Mouse (Mus musculus): ENCODE measurements around the gene Dennd1b. TPM values are rescaled to one million over a fixed set of nuclear protein-coding genes. Genes with fewer than 3 reads are reported as not detected.
A peak's percentile ranks its signal among the peaks of the same experiment; 100 is the strongest.

The Dennd1b gene
- polyA plus RNA-seq, 1 experiment = 6.1 TPM

DNA sequence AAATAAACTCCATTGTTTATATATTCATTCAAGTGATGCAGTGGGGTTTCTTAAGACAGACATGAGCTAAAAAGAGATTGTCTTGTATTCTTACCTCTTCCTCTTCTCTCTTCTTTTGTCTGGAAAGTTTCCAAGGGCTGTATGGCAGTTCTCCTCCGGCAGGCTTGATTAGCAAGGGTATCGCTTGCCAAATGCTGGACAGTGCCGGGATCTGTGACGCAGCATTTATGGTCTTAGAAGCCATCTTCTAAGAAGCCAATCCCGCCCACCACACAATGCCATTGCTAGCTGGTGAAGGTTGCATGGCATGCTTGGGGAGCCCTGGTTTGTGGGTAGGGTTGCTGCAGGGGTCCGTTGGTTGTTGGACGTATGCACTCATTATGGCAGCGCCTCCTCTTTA, 115.8 kb downstream of the Dennd1b start:
- Histone ChIP-seq H3K4me1 (ENCODE audit: control insufficient read depth, insufficient read depth, low read length) (no peaks in the 10 kb centered on the region), H3K27me3 (replicated peaks; ENCODE audit: control insufficient read depth, insufficient read depth, low read length) (no peaks in the 10 kb centered on the region), H3K4me3 (ENCODE audit: insufficient read depth, low read depth, low read length) (no peak overlapping the region), H3K27ac (ENCODE audit: insufficient read depth, low read depth, low read length) (no peak overlapping the region), H3K36me3 (ENCODE audit: control insufficient read depth, insufficient read depth, low read length) (no peaks in the 10 kb centered on the region; the same call in 1 of the 2 replicates)
- 92% methylated on average over 8 of the region's 8 CpGs for WGBS
- TF ChIP-seq POLR2A (IDR thresholded peaks at IDR 0.05; ENCODE audit: low read depth, low read length) (no peak), CTCF (conservative IDR thresholded peaks at IDR 0.05; ENCODE audit: insufficient read depth, insufficient read length, low read depth, low read length) (no peak)
- DNase-seq = no peak

DNA sequence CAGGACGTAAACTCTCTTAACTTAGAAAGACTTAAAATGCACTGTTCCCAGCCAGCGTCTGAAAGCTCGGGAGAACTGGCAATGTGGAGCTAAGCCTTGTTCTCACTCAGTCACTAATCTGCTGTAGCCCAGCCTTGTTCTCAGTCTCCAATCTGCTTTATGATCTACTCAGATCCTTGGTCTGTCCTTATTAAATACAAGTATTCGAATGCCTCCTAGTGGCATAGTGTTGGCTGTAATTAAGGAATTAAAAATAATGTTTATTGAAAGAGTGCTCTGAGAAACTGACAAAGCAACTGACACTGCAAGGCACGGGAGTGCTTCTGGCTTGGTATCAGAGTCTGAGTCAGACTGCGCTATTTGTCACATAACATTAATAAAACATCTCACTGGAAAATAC, 116.3 kb downstream of the Dennd1b start:
- TF ChIP-seq CTCF (conservative IDR thresholded peaks at IDR 0.05; ENCODE audit: insufficient read depth, insufficient read length, low read depth, low read length) (no peak), POLR2A (IDR thresholded peaks at IDR 0.05; ENCODE audit: low read depth, low read length) (no peak)
- H3K27ac ChIP-seq (ENCODE audit: insufficient read depth, low read depth, low read length) = no peak overlapping the region
- no peak overlapping the region for H3K4me3 ChIP-seq (ENCODE audit: insufficient read depth, low read depth, low read length)
- 69% methylated on average over 6 of the region's 6 CpGs for WGBS
- H3K4me1 ChIP-seq (ENCODE audit: control insufficient read depth, insufficient read depth, low read length) = no peaks in the 10 kb centered on the region
- no peaks in the 10 kb centered on the region for H3K27me3 ChIP-seq (replicated peaks; ENCODE audit: control insufficient read depth, insufficient read depth, low read length)
- no peaks in the 10 kb centered on the region; the same call in 1 of the 2 replicates for H3K36me3 ChIP-seq (ENCODE audit: control insufficient read depth, insufficient read depth, low read length)
- peak; percentile 11 for DNase-seq

DNA sequence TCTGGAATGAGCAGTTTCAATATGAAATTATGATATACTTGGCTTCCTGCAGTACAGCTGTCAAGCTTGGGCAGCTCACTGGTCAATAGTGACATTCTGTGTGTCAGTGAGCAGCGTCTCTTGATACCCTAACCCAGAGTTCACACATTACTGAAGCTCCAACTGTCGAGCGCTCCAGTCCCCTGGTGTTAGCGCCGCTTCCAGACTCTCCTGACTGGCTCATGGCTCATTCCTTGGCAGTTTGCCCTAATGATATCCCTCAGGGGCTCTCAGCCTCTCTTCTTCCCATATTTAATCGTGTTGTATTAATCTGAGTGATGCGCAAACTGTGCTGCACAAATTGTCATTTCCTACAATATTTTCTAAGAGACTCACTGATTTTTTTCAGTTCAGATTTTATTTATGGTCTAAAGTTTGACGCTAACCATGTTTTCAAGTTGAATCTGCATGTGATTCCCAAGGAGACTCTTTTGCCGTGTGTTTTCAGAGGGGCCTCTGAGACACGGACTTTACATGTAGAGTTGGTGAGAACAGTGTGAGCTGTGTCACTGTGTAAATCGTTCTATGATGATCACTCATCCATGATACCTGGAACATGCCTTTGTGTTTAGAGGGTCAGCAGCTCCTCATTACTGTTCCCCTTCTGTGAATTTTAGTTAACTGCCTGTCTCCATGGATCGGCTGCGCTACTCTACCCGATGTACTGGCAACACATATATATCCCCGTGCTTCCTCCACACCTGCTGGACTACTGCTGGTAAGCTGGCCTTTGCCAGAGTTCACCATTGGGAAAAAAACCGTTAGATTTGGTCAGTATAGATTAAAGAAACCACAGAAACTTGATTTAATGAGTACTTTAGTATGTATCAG, 117.5 kb downstream of the Dennd1b start:
- Histone ChIP-seq H3K27me3 (replicated peaks; ENCODE audit: control insufficient read depth, insufficient read depth, low read length) (no peaks in the 10 kb centered on the region), H3K4me1 (ENCODE audit: control insufficient read depth, insufficient read depth, low read length) (no peaks in the 10 kb centered on the region), H3K4me3 (ENCODE audit: insufficient read depth, low read depth, low read length) (no peak overlapping the region), H3K27ac (ENCODE audit: insufficient read depth, low read depth, low read length) (no peak overlapping the region), H3K36me3 (ENCODE audit: control insufficient read depth, insufficient read depth, low read length) (no peaks in the 10 kb centered on the region; the same call in 1 of the 2 replicates)
- DNase-seq = peak; percentile 9
- TF ChIP-seq CTCF (conservative IDR thresholded peaks at IDR 0.05; ENCODE audit: insufficient read depth, insufficient read length, low read depth, low read length) (no peak), POLR2A (IDR thresholded peaks at IDR 0.05; ENCODE audit: low read depth, low read length) (no peak)
- 68% methylated on average over 16 of the region's 16 CpGs for whole genome bisulfite sequencing

- DNase-seq = peak; percentile 10
- WGBS = 63% methylated on average over 2 of the region's 2 CpGs
- Histone ChIP-seq H3K27ac (ENCODE audit: insufficient read depth, low read depth, low read length) (no peak overlapping the region), H3K27me3 (replicated peaks; ENCODE audit: control insufficient read depth, insufficient read depth, low read length) (no peaks in the 10 kb centered on the region), H3K36me3 (ENCODE audit: control insufficient read depth, insufficient read depth, low read length) (no peaks in the 10 kb centered on the region; the same call in 1 of the 2 replicates), H3K4me3 (ENCODE audit: insufficient read depth, low read depth, low read length) (no peak overlapping the region), H3K4me1 (ENCODE audit: control insufficient read depth, insufficient read depth, low read length) (no peaks in the 10 kb centered on the region)
- TF ChIP-seq CTCF (conservative IDR thresholded peaks at IDR 0.05; ENCODE audit: insufficient read depth, insufficient read length, low read depth, low read length) (0 out of 2 replicates have a peak, but pooled peaks have one; percentile 10), POLR2A (IDR thresholded peaks at IDR 0.05; ENCODE audit: low read depth, low read length) (no peak)
Observed at GRCm38 (mm10) chr1:139083382-139083781, 120.1 kb downstream of the Dennd1b start.

- Histone ChIP-seq H3K27ac (ENCODE audit: insufficient read depth, low read depth, low read length) (no peak overlapping the region), H3K4me3 (ENCODE audit: insufficient read depth, low read depth, low read length) (no peak overlapping the region), H3K27me3 (replicated peaks; ENCODE audit: control insufficient read depth, insufficient read depth, low read length) (no peaks in the 10 kb centered on the region), H3K4me1 (ENCODE audit: control insufficient read depth, insufficient read depth, low read length) (no peaks in the 10 kb centered on the region), H3K36me3 (ENCODE audit: control insufficient read depth, insufficient read depth, low read length) (no peaks in the 10 kb centered on the region; the same call in 1 of the 2 replicates)
- 90% methylated on average over 3 of the region's 3 CpGs for WGBS
- TF ChIP-seq POLR2A (IDR thresholded peaks at IDR 0.05; ENCODE audit: low read depth, low read length) = no peak
- no peak for TF ChIP-seq CTCF (conservative IDR thresholded peaks at IDR 0.05; ENCODE audit: insufficient read depth, insufficient read length, low read depth, low read length)
- no peak for DNase-seq
Observed at GRCm38 (mm10) chr1:139087564-139087963, 124.3 kb downstream of the Dennd1b start.

GRCm38 (mm10) chr1:139090744-139091143, 127.5 kb downstream of the Dennd1b start:
- no peak overlapping the region for H3K27ac ChIP-seq (ENCODE audit: insufficient read depth, low read depth, low read length)
- 94% methylated on average over 3 of the region's 3 CpGs for WGBS
- no peak overlapping the region for H3K4me3 ChIP-seq (ENCODE audit: insufficient read depth, low read depth, low read length)
- TF ChIP-seq POLR2A (IDR thresholded peaks at IDR 0.05; ENCODE audit: low read depth, low read length) (no peak), CTCF (conservative IDR thresholded peaks at IDR 0.05; ENCODE audit: insufficient read depth, insufficient read length, low read depth, low read length) (no peak)
- no peaks in the 10 kb centered on the region for H3K27me3 ChIP-seq (replicated peaks; ENCODE audit: control insufficient read depth, insufficient read depth, low read length)
- no peak for DNase-seq
- no peaks in the 10 kb centered on the region for H3K36me3 ChIP-seq (ENCODE audit: control insufficient read depth, insufficient read depth, low read length)
- H3K4me1 ChIP-seq (ENCODE audit: control insufficient read depth, insufficient read depth, low read length) = no peaks in the 10 kb centered on the region

DNA sequence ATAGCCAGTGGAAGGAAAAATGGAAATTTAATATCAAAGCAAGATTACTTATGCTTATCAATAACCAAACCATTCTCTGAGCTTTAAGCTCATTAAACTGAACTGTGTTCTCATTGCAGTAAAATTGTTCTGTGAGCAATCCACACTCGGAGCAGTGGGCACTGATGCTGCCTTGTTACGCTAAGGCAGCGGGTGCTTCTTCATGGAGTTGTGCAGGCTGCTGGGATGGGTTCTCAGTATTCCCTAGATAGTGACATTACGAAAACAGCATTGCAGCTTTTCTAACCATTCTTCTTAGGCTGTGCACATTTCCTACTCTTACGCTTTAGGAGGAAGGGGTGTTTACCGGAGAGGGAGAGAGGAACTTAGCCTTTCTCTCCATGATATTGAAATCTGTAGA, 128.5 kb downstream of the Dennd1b start:
- TF ChIP-seq CTCF (conservative IDR thresholded peaks at IDR 0.05; ENCODE audit: insufficient read depth, insufficient read length, low read depth, low read length) = no peak
- TF ChIP-seq POLR2A (IDR thresholded peaks at IDR 0.05; ENCODE audit: low read depth, low read length) = no peak
- 96% methylated on average over 6 of the region's 6 CpGs for WGBS

More for the DNA sequence above, 128.5 kb downstream of the Dennd1b start:
- Histone ChIP-seq H3K27ac (ENCODE audit: insufficient read depth, low read depth, low read length) (no peak overlapping the region), H3K4me1 (ENCODE audit: control insufficient read depth, insufficient read depth, low read length) (no peaks in the 10 kb centered on the region), H3K27me3 (replicated peaks; ENCODE audit: control insufficient read depth, insufficient read depth, low read length) (no peaks in the 10 kb centered on the region), H3K4me3 (ENCODE audit: insufficient read depth, low read depth, low read length) (no peak overlapping the region), H3K36me3 (ENCODE audit: control insufficient read depth, insufficient read depth, low read length) (no peaks in the 10 kb centered on the region; the same call in 1 of the 2 replicates)
- no peak for DNase-seq
